Mouse (Mus musculus): ENCODE measurements around the gene I830077J02Rik.
A peak's percentile ranks its signal among the peaks of the same experiment; 100 is the strongest.
"Not testable (repeated sequence)": the region's sequence is repeated elsewhere in the genome, so short reads cannot be mapped to it uniquely, and the experiment has no call there.

Gene I830077J02Rik

DNA sequence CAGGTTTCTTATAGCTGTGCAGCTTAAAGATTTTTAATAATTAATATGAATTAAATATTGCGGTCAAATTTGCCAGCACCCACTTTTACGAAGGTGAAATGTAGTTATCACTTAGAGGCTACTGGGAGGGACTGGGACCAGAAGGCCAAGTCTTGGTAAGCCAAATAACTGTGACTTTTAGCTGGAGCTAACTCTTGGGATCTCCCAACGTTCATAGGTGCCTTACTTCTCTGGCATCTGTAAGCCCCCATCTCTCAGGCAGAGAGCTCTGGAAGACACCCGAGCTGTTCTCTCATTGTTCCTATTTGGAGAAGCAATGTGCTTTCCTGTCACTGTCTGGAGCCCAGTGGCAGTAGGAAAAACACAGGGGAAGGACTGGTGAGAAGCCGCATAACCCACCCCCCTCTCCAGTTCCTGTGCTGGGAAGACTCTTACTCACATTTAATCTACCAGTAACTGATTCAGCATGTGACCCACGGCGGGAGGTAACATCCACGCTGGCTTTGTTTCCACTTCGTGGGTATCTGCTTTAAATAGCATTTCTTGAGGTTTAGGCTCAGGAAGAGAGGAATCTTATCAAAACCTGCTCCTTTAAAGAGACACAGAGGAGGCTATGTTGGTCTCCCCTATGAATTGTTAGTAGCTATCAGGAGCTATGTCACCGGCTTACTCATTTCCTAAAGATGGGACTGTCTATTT, 14.7 kb downstream of the I830077J02Rik start:
- no peak for DNase-seq

DNA sequence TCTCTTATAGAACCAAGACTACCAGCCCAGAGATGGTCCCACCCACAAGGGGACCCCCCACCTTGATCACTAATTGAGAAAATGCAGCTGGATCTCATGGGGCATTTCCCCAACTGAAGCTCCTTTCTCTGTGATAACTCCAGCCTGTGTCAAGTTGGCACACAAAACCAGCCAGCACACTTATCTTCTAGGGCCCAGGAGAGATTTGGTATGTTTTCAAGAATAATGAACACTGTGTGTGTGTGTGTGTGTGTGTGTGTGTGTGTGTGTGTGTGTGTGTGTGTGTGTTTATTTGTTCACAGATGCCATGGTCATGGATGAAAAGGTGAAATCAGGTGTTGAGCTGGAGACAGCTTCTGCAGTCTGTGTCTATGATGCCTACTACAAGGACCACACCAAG, 16.0 kb downstream of the I830077J02Rik start:
- not testable (repeated sequence) for DNase-seq

DNA sequence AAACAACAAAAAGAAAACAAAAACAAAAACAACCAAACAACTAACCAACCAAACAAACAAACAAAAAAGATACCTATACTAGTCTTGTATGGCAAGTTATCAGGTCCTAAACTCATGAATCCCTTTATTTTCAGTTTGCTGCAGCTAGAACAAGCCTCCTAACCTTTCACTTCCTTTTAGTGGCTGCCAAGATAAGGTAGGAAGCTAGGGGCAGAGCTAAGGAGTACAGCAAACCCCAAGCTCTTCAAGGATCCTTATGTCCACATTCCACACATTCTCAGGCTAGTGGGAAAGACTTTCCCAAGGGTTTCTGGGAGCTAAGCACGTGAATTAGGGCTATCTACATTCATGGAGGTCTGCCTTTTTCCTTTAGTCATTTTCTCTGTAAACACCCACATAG, 17.2 kb downstream of the I830077J02Rik start:
- DNase-seq: no peak

DNA sequence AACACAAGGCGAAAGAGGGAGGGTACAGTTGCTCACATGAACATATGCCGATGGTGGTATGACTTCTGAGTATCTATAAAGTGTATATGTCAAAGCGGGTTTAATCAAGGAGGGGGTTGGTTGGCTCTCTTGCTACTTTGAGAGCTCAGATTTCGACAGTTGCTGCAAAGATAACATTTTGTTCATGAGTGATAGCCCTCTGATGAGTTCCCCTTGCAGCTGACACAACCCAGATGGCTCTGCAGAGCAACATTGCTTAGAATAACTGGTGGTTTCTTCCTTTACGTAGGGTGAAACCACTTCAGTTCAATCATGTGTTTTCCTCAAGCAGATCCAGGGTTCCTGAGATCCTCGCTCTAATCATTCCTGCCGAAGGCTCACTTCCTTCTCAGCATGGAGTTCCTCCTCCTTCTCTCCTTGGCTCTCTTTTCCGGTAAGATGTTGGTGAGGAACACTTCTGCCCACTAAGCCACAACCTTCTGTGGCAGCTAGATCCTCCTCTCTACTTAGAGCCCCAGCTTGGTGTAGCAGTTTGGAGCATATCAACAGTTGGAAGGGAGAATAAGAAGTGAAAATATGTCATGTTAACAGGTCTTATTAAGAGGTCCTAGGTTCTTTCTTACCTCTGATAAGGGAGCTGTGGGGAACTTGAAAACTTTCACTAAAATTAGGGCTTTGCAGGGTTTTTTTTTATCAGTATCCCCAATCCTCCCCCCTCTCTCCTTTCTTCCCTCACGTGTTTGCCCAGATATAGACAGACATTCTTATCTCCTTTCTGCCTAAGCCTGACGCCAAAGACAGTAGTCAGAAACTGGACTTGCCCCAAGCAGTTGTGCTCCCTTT, 18.4 kb downstream of the I830077J02Rik start:
- DNase-seq: no peak

DNA sequence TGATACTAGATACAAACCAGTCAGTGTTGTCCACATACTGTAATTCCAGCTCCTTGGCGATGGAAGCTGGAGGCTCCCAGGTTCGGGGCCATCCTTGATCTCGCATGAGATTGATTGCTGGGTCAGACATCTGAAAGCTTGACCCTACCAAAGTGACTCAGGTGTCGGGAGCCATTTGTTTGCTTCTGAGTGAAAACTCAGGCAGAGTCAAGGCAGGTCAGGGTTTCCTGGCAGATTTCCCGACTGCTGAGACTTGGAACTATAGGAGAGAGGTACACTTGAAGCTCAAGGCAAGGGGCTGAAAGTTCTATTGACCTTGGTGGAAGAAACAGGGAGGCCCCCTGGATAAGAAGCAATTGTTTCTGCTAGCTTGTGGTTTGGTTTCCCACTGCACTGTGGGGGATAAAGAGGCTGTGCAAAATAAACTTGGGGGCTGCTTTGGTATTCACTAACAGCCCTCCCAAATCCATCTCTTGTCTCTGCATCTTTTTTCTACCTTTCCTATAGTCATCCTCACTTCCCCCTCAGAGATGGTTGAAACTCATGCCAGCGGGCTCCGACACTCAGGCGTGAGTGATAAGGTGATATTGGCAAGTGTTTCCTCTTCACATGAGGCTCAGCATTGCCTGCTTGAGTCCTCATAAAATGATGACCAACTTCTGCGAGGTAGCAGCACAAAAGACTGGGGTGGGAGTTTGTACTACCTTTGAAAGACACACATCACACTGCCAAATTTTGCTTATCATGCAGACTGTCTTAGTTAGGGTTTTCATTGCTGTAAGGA, 20.2 kb downstream of the I830077J02Rik start:
- no peak for DNase-seq

DNA sequence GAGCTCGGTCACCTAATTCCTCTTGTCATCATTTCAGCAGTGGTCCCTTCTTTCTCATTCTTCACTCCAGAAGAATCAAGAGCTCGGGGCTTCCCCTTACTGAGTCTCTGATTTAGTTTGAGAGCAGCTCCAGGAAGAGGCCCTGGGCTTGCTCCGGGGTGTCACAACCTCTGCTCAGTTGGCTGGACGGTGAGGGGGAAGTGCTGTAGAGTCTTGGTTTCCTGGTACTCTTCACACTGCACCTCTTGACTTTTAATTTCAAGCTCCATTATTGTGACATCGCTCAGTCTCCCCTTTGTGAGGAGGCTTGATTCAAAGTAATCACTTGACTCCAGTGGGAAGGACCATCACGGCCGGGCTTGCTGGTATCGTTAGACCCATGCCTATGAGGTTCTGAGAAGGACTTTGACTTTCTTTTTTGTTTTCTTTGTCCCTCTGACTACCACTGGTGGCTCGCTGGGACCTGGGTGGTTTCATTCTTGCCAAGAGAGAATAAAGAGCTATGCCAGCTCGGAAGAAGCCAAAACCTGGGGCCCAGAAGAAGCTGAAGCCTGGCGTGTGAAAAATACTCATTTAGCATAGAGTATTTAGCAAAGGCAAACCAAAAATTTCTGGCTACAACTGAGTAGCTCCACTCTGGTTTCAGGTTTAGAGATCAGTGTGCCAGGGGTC, 21.8 kb downstream of the I830077J02Rik start:
- DNase-seq: no peak

DNA sequence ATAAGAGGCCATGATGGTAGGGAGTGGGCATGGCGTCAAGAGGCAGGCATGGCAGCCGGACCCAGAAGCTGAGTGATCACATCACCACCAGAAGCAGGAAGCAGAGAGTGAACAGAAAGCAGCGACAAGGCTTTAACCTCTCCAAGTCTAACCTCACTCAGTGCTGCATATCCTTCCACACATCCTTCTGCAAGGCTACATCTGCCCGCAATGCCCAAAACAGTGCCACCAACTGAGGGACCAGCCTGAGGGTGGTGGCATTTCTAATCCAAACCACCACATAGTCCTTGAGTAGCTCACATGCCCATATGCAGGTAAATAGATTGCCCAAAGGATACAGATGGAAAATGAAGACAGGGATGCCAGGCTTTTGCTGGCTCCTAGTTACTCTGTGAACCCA, 23.5 kb downstream of the I830077J02Rik start:
- no peak for DNase-seq

DNA sequence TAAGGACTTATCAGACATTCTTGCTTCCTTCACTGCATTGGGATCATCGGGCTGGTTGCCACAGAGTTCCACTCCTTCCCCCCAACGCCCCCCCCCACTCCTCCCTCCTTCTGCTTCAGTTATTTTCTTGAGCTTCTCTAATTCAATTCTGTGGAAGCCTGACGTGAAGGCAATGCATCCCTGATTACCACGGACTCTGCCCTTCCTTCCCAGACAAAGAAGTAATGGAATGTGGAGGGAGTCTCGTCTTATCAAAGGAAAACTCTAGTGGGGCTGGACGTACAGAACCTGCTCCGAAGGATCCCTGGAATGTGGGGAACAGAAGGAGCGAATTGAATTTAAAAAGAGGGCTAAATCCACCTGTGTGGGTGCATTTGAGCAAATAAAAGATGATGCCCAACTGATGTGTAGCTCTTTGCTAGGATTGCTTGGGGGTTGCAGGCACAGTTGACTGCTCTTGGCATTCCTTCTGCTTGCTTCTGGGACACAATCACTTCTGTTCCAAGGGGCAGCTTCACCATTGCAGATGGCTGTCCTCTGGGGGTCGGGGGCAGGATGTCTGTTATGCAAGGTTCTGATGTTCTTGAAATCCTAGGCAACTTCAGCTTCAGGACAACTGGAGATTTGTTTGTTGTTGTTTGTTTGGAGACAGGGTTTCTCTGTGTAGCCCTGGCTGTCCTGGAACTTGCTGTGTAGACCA, 24.4 kb downstream of the I830077J02Rik start:
- DNase-seq: no peak

DNA sequence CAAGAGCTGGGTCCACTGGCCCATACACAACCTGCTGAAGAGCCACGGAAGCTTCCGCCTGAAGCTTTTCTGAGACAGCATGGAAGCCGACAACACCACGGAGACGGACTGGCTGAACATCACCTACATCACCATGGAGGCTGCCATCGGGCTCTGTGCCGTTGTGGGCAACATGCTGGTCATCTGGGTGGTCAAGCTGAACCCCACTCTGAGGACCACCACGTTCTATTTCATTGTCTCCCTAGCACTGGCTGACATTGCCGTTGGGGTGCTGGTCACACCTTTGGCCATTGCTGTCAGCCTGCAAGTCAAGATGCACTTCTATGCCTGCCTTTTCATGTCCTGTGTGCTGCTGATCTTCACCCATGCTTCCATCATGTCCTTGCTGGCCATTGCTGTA, 27.7 kb downstream of the I830077J02Rik start:
- DNase-seq: no peak

DNA sequence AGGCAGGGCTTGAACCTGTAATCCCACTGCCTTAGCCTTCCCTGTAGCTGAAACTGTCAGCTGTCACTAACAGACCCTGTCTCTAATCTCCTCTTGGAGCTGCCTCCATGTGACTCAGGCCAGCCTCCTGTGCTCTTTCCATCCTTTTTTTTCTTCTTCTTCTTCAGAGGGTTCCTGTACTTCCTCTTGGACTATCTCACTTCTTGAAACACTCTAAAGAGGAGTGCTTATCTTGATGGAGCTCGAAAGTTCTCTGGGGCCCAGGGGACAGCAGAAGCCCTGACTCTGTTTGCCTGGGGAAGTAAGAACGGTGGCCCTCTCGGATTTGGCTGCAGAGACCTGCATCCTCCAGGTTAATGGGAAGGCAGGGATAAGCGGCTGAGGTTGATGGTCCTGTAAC, 28.3 kb downstream of the I830077J02Rik start:
- no peak for DNase-seq

DNA sequence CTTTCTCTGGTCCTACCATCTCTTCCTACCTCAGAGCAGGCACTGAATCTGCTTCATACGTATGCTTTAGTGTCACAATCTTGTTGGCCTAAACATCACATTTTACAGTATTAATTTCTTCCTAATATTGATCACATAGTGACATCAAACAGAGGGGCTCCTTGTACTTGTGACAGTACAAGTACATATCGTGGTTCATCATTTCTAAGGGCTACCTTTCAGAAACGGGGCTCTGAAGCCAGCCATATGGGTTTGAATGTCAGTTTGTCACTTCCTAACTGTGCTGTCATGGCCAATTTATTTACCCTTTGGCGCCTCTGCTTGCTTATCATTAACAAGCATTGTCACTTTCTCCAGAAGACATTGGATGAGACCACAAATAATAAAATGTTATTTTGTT, 31.0 kb downstream of the I830077J02Rik start:
- DNase-seq: no peak

DNA sequence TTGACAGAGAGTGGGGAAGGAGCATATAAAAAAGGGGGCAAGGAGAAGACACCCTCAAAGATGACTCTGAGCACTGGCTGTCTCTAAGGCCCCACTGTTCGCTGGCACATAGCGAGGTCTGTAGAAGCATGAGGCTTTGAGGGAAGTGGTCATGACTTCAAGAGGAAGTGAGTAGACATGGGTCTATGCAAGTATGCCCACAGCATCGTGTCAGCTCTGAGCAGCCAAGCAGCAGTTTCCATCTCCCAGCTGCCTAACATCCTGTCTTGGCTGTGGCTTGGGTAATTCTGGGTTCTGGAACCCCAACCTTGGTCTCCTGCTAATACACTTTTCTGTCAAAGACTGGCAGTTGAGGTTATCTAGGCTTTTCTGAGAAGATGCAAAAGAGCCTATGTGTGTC, 31.7 kb downstream of the I830077J02Rik start:
- no peak for DNase-seq

DNA sequence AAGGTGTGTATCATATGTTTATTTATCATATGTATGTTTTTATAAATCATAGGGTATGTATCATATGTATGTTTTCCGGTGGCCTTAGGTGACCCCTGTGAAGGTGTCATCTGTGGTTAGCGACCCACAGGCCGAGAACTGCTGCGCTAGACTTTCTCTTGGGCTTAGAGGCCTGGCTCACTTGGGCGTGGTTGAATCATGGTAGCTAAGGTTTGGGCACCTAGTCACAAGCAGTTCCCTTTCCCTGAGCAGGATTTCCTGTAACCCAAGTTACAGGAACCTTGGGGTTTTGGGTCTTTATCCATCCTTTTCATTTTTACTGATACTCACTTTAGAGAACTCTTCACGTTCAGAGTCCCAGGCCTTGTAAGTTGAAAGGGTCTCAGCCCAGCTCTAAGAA, 32.2 kb downstream of the I830077J02Rik start:
- no peak for DNase-seq

DNA sequence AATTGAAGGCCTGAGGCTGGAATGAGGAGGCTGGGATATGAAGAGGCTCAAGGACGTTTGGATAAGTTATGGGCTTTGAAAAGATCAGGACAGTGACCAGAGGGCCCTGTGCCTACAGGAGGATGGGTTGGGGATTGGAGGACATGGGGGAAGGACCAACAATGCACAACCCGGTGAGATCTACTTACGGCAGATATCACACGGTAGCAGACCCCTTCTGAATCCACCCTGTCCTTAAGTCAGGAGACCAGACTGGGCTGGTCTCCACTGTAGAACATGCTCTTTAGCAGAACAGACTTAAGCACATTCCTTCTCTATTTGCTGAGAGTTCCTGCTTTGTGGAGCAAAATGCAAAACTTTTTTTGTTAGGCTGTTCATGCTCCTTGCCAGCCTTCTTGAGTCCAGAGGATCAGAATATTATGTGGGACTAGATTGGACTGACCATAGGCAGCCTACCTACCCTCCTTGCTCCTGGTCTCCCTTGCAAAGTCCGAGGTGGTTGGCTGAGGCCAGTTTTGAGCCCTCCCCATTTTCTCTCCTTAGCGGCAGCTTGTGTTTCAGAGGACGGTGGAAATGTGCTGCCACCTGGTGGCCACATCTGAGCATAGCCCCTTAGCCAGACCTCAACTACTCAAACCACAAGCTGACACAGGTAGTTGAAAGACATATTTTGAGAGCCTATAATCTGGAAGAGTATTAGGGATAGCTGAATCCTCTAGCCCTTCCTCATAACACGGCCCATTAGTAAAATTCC, 32.9 kb downstream of the I830077J02Rik start:
- peak; percentile 80 for DNase-seq

DNA sequence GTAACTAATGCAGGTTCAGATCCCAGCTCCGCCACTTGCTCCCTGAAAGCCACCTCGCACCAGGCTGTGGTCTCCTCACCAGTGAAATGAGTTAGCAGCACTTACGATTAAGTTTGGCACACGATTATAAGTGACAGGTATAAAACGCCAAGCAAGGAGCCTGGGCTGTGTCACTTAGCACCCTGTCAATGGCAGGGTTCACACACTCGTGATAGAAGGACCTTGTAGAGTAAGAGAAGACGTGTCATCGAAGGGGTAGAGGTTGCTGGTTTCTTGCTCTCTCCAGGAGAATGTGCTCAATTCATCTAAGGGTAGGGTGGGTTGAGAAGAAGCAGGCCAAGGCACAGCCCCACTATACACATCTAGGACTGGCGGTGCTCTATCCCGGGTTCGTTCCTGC, 33.6 kb downstream of the I830077J02Rik start:
- no peak for DNase-seq

DNA sequence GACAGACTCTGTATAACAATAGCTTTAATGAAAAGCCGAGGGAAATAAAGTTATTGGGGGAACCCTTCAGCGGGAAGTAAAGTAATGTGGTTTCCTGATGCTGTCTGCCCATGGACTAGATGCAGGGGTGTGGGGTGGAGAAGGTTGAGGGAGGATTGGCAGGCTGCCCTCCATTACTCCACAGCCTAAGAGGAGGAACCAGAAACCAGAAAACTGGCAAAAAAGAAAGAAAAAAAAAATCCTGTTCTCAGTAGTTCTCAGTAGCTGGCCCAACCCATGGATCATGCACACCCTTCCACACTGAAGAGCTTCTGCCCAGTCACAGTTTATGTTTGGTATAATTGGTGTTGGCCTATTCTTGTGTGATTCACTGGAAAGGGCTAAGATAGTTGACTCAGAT, 34.1 kb downstream of the I830077J02Rik start:
- DNase-seq: no peak

DNA sequence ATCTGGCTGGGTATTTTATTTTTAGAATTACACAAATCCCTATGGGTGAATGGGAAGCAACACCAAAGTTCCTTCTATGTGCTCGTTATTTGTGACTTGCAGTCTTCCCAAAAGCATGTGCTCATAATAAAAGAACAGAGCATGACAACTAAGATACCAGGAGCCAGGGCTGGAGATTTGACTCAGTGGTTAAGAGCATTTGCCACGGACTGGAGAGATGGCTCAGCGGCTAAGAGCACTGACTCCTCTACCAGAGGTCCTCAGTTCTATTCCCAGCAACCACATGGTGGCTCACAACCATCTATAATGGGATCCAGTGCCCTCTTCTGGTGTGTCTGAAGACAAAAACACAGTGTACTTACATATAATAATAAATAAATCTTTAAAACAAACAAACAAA, 35.7 kb downstream of the I830077J02Rik start:
- DNase-seq: no peak

DNA sequence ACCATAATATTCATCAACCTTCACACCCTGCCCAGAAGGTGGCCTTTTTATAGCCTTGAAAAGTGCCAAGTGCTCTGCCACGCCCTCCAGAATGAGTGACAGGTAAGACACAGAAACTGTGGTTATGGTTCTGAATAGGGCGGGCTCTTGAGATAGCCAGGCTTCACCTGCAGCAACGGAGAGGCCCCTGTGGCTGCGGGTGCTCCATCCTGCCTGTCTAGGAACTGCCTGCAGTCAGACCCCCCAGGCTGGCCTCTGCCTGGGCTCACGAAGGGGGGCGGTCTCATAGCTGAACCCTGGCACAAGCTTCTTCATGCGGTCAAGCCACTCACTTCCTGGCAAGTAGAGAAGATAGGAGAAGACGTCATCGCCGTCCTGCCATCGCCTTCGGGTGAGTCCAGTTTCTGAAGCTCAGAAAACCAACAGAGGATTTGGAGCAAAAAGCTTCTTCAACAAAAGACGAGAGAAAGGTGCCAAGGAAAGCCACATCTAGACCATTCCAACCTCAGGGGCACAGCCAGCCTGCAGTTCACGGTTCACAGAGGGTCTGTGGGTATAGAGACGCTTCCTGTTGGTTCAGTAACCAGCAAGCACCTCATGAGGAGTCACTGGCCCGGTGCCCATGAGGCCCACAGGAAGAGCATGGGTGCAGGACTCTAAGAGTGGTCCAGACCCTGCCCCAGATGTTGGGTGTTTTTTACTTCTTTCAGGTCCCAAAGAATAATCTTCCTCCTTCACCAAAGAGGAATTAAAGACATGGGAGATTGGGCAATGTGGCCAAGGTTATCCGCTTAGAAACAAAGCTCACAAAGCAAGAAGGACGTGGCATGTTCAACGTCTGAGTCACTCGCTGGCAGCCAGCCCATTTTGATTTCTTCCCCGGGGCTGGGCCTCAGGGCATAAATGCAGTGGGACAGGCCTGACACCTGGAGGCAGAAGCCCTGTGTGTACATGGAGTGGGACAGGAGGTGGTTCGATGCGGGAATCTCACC, 37.6 kb downstream of the I830077J02Rik start:
- DNase-seq: peak; percentile 75

DNA sequence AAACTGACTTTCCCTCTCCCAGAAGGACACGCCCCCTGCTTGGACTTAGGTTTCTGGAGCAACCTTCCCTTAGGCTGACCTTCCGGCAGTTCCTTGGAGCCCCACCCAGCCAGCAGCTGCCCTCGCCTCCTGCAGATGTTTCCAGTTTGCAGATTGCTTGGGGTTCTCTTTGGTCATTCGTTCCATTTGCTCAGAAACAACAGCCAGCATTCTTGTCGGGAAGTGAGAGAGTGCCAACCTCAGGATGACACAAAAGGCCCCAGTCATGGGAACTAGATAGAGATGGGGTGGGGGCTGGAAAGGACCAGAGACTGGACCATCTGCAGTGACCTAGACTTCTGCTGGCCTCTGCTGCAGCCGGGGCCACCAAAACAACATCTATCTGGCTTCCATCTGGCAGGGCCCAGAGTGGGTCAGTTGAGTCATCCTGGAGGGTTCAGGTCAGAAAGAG, 38.5 kb downstream of the I830077J02Rik start:
- DNase-seq: peak; percentile 34

Measured in kidney, adult 11 months (tissue).